15 mouse cellular contexts compared by ENCODE assay signal in the genomic region with DNA sequence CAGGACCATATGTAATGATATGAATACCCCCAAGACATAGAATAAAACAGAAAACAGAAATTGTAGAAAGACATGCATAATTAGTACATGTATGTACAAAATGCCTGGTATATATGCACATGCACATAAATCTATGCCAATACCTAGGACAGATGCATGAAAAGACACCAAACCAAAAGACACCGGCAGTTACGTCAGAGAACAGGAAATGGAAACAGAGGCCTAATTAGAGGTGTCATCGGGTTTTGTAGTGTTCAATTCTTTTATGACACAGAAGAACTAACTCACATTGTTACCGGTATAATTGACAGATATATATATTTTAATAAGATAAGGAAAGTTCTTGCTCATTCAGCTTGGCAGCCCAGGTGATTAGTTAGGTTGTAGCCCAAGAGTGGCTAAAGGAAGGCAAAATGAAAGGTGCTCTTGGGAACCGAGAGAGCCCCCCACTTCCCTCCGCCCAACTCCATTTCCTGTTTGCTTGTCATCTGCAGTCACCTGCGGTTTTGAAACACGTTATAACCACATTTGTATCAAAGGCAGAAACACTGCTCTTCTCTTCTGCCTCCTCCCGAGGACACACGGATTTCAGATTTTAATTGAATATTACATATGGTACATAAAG. TPM values are rescaled to one million over a fixed set of nuclear protein-coding genes. Genes with fewer than 3 reads are reported as not detected.
DNase-seq lines count a peak whose midpoint lies in the region; ATAC-seq and TF ChIP-seq lines count a peak whose summit lies in the region.
"Had no signal": no experiment of that assay in that cellular context is flagged by ENCODE, and none has a peak within 500 bp of the region (broad histone marks: within the 10 kb centered on the region; RNA-seq: fewer than 3 reads in every experiment).

No protein-coding gene starts in this region.

- no peak overlapping the region for H3K9ac ChIP-seq in hindbrain, embryonic 16.5 days (ENCODE audit: low read depth, low read length)
- H3K9ac ChIP-seq: limb, embryonic 15.5 days; lung, embryonic 14.5 days had no signal

- peak; percentile 43 for DNase-seq in lung, postnatal 25 days (ENCODE audit: low spot score)
- DNase-seq in lung, adult 18-20 months, result no peak
- DNase-seq in thymus, postnatal 4 days, result peak; percentile 72
- no peak for DNase-seq in ovary, postnatal 36 days (ENCODE audit: low spot score)
- DNase-seq in heart, postnatal 4 days, result no peak
- DNase-seq: cerebellum, adult 18-20 months; kidney, adult 11 months; lung, embryonic 14.5 days; retina, postnatal 1 day had no signal

- no peak overlapping the region for H3K4me2 ChIP-seq in hindbrain, embryonic 16.5 days (ENCODE audit: low read length)
- H3K4me2 ChIP-seq: limb, embryonic 15.5 days; lung, embryonic 14.5 days; midbrain, embryonic 11.5 days had no signal

- H3K36me3 ChIP-seq in small intestine, adult 2 months (ENCODE audit: control insufficient read depth, insufficient read depth, low read length), result no peaks in the 10 kb centered on the region
- no peaks in the 10 kb centered on the region for H3K36me3 ChIP-seq in hindbrain, embryonic 16.5 days (ENCODE audit: control insufficient read depth, insufficient read depth, low read length)
- H3K36me3 ChIP-seq: limb, embryonic 15.5 days had no signal

- no peaks in the 10 kb centered on the region for H3K27me3 ChIP-seq in small intestine, adult 2 months (ENCODE audit: control insufficient read depth, insufficient read depth, low read length)
- H3K27me3 ChIP-seq in hindbrain, embryonic 16.5 days (replicated peaks; ENCODE audit: control insufficient read depth, insufficient read depth, low read length), result no peaks in the 10 kb centered on the region
- H3K27me3 ChIP-seq: limb, embryonic 15.5 days had no signal

- 15% methylated on average over 10 of the region's 10 CpGs for WGBS in bone marrow, adult 2 months
- 78% methylated on average over 10 of the region's 10 CpGs for WGBS in small intestine, adult 2 months
- WGBS in hindbrain, embryonic 16.5 days, result 90% methylated on average over 10 of the region's 10 CpGs

- no peak for TF ChIP-seq CTCF in bone marrow, adult 2 months (IDR thresholded peaks at IDR 0.05; ENCODE audit: control insufficient read depth, insufficient read depth, low read length)
- no peak for TF ChIP-seq CTCF in small intestine, adult 2 months (IDR thresholded peaks at IDR 0.05; ENCODE audit: extremely low read depth, insufficient read length, insufficient replicate concordance, low read depth, low read length)

- H3K4me1 ChIP-seq in bone marrow, adult 2 months (ENCODE audit: control insufficient read depth, insufficient read depth, low read length), result no peaks in the 10 kb centered on the region; the same call in 1 of the 2 replicates
- H3K4me1 ChIP-seq in small intestine, adult 2 months (ENCODE audit: control insufficient read depth, insufficient read depth, insufficient read length, low read length), result no peaks in the 10 kb centered on the region
- peaks cover 4% of the 10 kb centered on the region; the same call in 1 of the 2 replicates for H3K4me1 ChIP-seq in hindbrain, embryonic 16.5 days (ENCODE audit: control insufficient read depth, insufficient read depth, low read depth, low read length)

- no peaks in the 10 kb centered on the region for H3K9me3 ChIP-seq in hindbrain, embryonic 16.5 days (ENCODE audit: control insufficient read depth, low read length)
- H3K9me3 ChIP-seq: limb, embryonic 15.5 days had no signal

- ATAC-seq in hindbrain, embryonic 16.5 days, result no peak

- TF ChIP-seq POLR2A in bone marrow, adult 2 months (IDR thresholded peaks at IDR 0.05; ENCODE audit: borderline replicate concordance, control insufficient read depth, low read depth, low read length), result no peak
- TF ChIP-seq POLR2A in small intestine, adult 2 months (IDR thresholded peaks at IDR 0.05; ENCODE audit: low read depth, low read length), result no peak

- H3K27ac ChIP-seq in bone marrow, adult 2 months (ENCODE audit: control insufficient read depth, insufficient read depth, low read depth, low read length, poor library complexity), result peak overlapping the region; percentile 76
- peak overlapping the region; percentile 49; the same call in 1 of the 2 replicates for H3K27ac ChIP-seq in small intestine, adult 2 months (ENCODE audit: insufficient read depth, low read depth, low read length)
- no peak overlapping the region for H3K27ac ChIP-seq in hindbrain, embryonic 16.5 days (ENCODE audit: low read depth, low read length)
- H3K27ac ChIP-seq: left cerebral cortex, adult 2 months; limb, embryonic 15.5 days had no signal

- no peak overlapping the region for H3K4me3 ChIP-seq in bone marrow, adult 2 months (replicated peaks; ENCODE audit: control insufficient read depth, low read depth, low read length)
- H3K4me3 ChIP-seq in small intestine, adult 2 months (ENCODE audit: low read depth, low read length), result no peak overlapping the region
- no peak overlapping the region for H3K4me3 ChIP-seq in hindbrain, embryonic 16.5 days (ENCODE audit: low read length)
- H3K4me3 ChIP-seq: left cerebral cortex, adult 2 months; limb, embryonic 15.5 days had no signal

RNA-seq across cellular contexts. Expression of a gene that starts 10.9 kb away (rescaled TPM):
- polyA plus RNA-seq in bone marrow, adult 2 months (2011; ENCODE audit: insufficient read depth, insufficient read length, low replicate concordance, missing spikeins), result 12.6 and 17.5 TPM in 2 replicates
- polyA plus RNA-seq in small intestine, adult 2 months (2012; rRNA removed), result 3.8 and 4.0 TPM in 2 replicates
- polyA plus RNA-seq in hindbrain, embryonic 16.5 days (2015; fragmentation: Nextera tagmentation; extraction: Ambion mirVana), result 77.8 and 78.0 TPM in 2 replicates
- total RNA-seq in heart, postnatal 4 days (2021), result 10 to 100 TPM; 44.5 to 47.9 TPM

Comparison
In these comparisons a context has a peak if more than half of its experiments do, and no peak if none do; other contexts are left out.
1. DNase-seq: peak in lung, postnatal 25 days (single experiment) and thymus, postnatal 4 days (single experiment); none in lung, adult 18-20 months (0 of 2), ovary, postnatal 36 days (single experiment) and heart, postnatal 4 days (single experiment).